Mouse (Mus musculus): Measurements from ENCODE around the gene Polm.

Gene Polm

DNA sequence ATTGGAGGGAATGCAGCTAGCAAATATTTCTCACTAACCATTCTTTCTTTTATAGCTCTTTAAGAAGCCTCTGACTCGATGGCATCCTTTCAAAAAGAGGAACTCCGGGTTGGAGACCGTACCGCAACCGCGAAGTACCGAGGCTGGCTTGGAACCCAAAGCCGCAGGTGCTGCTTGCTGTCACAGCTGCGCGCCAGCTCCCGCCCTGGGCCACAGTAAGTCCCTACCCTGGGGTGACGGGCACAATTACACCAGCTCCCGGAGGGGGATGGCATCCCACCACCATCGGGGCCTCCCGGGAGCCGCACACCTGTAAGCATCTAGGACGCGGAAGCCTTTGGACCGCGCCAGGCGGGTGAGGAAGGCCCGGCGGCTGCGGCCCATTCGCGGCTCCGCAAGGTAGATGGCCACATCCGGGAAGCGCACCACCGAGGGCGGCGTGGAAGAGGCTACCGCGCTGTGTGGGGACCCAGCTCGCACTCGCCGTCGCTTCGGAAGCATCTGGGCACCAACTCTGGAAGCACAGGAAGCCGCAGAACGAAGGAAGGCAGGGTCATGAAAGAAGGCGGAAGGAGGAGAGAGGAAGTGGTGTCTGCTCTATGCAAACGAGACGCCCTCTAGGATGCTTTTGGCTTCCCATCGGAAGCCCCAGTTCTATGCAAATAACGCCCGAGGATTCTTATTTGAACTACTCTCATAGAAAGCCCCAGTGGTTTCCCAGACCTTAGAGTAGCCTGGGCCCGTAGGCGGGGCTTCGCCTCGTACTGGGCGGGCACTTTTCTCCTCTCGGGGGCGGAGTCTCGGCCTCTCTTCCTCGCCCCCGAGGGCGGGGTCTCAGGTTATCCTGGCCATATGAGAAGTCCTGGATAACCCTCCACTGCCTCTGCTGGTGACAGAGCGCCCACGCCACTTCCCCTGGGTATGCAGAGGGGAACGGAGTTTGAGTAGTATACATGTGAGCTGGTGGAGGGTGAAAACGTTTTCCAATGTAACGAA, at the start of gene Polm:
Gene Polm (minus strand): TSS at position 766 of the 996 bp plus-strand sequence.
- in situ Hi-C loops (cut with MboI, MseI): no loop called here

DNA sequence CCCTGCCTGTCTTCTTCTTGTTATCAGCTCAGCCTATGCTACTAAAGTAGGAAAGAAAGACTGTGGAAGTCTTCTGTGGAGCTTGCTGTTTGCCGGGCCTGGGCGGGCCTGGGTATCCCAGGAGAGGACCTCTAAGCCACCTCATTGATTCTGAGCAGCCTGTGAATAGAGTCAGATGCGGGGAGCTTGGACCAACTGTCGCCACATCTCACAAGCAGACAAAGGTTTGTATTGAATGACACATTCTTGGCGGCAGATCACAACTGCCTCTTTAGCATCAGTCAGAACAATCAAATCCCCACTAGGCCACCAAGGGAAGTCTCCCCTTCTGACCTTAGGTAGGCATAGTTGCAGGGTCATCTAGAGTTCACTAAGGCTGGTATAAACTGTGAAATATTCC, 49.4 kb upstream of the Polm start:
- in situ Hi-C loops (cut with MboI, MseI): no loop called here

DNA sequence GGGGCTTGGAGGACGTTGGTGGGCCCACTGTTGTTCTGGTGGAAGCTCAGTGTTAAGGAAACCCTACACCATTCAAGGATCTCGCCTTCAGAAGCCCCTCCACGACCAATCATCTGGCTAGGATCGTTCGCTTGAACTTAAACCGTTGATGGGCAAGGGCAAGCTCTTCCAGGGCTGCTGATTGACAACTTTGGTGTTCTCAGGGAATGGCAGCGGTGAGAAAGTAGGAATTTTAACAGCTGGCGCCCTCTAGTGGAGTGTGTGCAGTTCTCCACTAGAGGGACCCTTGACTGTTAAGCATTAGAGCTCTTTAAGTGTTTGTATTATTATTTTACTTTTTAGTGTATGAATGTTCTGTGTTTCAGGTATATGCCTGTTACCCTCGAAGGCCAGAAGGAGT, 48.4 kb upstream of the Polm start:
- in situ Hi-C loops (cut with MboI, MseI): no loop called here

DNA sequence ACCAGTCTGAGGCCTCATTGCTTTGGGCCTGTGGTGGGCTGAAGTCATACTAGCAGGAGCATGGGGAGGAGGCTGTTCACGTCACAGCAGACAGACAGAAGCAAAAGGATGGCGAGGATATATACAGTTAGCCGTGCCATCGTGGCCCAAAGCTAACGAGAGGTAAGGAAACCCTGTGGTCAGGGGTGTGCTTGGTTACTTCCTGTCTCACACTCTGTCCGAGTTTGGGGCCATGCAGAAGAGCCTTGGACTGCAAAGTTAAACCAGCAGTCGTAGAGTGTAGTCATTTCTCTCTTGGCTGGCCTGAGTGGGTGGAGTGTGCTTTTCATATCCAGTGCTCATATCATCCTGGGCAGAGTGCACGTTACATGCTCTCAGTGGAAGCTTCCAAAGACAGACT, 44.7 kb upstream of the Polm start:
- in situ Hi-C loops (cut with MboI, MseI): no loop called here

DNA sequence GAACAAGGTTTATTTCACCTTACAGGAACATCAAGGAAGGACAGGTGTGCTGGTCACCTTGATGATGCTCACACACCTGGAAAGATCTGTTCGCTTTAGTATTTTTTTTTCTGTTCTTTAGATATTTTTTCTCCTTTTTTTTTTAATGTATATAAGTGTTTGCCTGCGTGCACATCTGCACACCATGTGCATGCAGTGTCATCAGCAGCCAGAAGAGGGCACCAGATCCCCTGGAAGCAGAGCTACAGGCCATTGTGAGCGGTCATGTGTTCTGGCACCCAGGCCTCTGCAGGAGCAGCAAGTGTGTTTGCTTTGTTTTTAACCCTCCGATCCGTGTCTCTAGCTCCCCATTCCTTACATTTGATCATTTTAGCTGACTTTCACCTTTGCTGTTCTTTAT, 42.1 kb upstream of the Polm start:
- in situ Hi-C loops (cut with MboI, MseI): no loop called here

DNA sequence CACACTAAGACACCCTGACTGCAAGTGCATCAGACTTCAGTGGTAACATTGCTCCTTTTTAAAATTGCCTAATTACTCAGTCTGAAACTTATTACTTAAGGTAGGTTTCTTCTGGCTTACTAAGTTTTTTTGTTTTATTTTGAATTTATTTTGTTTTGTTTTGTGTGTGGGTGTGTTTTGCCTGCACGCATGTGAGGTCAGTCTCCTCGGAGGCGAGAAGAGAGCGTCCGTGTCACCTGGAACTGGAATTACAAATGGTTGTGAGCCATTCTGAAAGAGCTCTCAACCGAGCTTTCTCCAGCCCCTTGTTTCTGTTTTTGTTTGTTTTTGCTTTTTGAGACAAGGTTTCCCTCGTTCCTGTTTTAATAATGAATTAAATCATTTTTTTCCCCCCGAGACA, 40.8 kb upstream of the Polm start:
- in situ Hi-C loops (cut with MboI, MseI): no loop called here

DNA sequence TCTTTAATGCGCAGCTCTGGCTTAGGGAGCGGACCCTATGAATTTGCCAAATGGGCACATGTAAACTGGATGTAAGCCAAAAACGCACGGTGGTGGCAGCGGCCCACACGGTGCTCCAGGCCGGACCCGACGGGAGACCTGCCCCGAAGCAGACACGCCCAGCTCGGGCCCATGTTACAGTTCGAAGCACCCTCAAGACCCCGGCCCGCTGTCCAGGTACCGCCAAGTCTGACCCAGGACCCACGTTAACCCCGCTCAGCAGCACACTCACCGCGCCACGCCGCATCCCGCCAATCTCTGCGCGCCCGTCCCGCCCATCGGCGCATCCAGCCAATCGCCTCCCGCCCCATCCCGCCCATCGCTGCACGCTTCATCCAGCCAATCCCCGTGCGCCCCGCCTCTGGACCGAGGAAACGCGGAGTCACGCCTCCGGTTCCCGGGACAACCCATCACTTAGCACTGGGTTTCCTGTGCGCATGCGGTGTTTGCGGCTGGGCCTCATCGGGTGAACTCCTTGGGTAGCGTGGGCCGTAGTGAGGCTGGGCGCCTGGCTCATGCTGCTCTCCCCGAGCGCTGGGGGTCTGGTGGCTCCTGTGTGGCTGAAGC, 40.2 kb upstream of the Polm start, which contains the start of gene Pold2:
Gene Pold2 (minus strand): TSS at position 372 of the 606 bp plus-strand sequence.
- in situ Hi-C loops (cut with MboI, MseI): no loop called here

DNA sequence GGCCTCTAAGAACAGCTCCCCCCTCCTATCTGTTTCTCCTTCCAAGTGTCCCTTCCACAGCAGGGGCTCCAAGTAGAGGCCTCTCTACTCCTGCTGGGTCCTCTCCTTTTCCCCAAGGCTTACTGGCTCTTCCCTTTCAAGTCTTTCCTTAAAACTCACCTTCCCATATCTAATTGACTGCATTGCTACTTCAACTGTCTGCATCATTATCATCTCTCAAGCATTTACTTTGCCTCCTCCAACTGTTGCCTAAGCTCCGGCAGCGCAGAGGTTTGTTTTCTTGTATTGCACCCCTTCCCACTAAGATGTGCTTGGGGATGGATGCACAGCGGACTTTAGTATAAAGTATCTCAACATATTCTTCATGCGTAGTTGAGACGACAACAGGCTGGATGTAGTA, 39.6 kb upstream of the Polm start:
- in situ Hi-C loops (cut with MboI, MseI): no loop called here

DNA sequence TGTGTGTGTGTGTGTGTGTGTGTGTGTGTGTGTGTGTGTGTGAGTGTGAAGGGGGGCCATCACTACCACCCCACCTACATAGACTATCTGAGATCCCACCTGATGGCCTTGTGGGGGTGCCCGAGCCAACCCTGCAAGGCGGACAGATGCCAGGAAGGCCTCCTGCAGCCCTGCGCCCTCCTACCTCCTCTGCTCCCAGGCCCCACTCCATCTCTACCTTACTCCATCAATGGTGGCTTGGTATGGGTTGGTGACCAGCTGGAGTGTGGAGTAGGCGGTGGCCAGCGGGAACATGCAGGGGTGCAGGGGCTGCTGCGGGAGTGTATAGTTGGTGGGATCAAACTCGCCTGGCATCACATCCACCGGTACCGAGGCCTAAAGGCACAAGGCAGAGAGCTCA, 35.4 kb upstream of the Polm start:
- in situ Hi-C loops (cut with MboI, MseI): no loop called here

DNA sequence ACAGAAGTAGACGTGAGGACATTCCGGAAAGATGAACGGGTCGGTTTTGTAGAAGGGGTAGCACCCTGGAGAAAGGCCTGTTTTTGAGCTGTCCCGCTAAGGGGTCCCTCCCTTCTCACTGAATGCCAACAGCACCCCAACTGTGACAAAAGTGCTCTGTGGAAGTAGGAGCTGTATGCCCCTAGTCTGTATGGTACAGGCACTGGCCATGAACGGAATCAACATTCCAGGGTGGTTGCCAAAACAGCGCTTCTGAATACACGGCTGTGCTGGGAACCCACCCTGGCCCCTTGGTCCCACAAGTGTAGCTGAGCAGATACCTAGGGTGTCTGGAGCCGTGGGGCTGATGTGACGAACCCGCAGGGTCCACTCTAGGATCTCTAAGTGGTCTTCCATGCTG, 34.9 kb upstream of the Polm start:
- in situ Hi-C loops (cut with MboI, MseI): no loop called here

DNA sequence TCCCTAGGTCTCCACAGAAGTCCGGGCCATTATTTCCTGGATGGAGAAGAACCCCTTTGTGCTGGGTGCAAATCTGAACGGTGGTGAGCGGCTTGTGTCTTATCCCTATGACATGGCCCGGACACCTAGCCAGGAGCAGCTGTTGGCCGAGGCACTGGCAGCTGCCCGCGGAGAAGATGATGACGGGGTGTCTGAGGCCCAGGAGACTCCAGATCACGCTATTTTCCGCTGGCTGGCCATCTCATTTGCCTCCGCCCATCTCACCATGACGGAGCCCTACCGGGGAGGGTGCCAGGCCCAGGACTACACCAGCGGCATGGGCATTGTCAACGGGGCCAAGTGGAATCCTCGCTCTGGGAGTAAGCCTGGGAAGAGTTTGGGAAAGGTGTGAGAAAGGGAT, 32.3 kb upstream of the Polm start:
- in situ Hi-C loops (cut with MboI, MseI): no loop called here

DNA sequence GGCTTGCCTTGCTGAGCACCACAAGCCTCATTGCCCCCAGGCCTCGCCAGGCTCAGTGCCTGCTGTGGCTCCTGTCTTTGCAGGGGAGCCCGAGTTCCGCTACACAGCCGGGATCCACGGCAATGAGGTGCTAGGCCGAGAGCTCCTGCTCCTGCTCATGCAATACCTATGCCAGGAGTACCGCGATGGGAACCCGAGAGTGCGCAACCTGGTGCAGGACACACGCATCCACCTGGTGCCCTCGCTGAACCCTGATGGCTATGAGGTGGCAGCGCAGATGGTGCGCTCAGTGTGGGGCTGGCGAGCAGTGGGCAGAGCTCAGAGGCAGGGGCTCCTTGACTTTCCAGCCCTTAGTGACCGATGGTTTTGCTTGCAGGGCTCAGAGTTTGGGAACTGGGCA, 31.5 kb upstream of the Polm start:
- in situ Hi-C loops (cut with MboI, MseI): no loop called here

DNA sequence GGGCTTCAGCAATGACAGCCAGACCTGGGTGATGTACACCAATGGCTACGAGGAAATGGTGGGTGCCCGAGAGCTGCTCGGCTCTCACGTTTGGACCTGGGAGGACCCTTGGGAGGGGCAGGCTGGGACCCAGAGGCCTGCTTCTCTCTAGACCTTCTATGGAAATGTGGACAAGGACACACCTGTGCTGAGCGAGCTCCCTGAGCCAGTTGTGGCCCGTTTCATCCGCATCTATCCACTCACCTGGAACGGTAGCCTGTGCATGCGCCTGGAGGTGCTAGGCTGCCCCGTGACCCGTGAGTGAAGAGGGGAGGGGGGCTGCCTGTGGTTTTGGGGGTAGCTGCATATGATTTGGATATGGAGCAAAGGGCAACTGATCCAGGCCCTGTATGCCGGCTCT, 30.5 kb upstream of the Polm start:
- in situ Hi-C loops (cut with MboI, MseI): no loop called here

DNA sequence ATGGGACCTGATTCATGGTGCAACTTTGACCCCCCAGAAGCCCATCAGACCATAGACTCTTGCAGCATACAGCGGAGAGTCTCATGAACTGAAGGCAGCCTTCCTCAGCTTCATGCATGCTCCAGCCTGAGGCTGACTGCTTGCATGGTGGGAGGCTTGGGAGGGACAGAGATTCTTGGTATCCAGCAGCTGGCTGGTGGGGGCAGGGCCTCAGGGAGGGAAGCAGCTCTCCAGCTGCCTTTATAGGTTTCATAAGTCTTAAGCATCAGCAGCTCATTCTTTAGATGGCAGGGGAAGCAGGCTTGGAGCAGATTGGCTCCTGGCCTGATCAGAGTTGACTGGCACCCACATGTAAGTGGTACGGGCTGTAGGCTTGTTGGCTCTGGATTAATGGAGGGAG, 29.4 kb upstream of the Polm start:
- in situ Hi-C loops (cut with MboI, MseI): no loop called here

DNA sequence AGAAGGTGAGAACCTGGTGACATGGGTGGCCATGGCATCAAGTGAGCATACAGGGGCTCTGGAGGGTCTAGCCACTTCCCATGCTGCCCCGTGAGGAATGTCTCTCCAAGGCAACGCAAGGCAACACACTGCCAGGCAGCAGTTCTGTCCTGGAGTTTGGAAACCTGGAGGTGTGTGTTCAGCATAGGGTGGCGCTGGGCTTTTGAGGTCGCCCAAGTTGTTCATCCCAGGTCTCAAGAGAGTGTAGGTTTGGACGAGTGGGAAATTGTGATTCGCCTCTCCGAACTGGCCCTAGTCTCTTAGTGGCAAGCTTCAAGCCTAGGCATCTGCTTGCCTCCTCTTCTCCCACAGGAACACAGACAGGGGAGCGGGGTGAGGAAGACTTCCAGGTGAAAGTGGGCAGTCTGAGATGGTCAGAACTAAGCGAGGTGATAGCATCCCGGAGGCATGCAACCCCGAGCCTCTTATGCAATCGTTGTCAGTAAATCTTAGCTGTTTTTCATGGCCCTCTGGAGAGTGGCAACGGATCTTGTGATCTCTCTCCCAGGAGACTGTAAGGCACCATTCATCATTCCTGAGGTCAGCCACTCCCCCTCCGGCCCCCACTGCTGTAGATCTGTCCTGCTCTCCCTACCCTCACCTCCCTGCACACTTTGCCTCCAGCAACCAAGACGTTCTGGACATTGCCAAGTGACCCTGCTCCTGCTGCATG, 24.7 kb upstream of the Polm start:
- in situ Hi-C loops (cut with MboI, MseI): no loop called here

DNA sequence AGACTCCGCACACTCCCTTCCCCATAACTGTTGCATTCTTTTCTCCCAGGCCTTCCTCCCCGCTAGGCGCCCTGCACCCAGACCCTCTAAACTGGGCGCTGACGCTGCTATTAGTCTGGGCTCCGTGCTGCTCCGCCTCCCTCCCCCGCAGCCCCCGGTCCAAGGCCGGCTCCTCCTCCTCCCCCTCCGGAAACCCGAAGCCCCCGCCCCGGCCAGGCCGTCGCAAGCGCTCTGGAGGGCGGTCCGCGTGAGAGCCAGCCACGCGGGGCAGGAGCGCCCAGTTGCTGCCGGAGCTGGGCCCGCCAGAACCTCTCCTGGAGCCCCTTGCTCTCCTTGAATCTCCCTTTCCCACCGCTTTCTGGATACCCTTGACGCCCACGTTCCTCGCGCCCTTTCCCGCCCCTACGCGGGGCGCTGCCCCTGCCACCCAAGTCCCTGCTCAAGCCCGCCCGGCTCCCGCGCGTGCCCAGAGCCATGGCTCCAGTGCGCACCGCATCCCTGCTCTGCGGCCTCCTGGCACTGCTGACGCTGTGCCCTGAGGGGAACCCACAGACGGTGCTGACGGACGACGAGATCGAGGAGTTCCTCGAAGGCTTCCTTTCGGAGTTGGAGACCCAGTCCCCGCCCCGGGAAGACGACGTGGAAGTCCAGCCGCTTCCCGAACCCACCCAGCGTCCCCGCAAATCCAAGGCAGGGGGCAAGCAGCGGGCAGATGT, 24.0 kb upstream of the Polm start, which contains the start of gene Aebp1:
Gene Aebp1 (plus strand): TSS at position 270 of the 716 bp plus-strand sequence.
- in situ Hi-C loops (cut with MboI, MseI): no loop called here

DNA sequence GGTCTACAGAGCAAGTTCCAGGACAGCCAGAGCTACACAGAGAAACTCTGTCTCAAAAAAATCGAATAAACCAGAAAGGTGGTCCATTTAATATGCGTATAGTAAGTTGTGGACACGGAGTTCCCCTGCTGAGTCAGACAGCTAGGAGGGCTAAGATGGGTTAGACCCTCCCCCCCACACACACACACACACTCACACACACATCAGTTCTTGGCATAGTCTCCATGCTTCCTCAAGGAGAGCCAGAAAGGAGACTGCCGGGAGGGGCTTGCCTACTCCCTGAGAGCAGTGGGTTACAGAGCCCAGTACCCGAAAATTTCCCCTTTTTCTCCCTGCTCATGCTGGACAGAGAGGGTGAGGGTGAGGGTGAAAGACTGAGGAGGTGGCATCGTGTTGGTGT, 22.8 kb upstream of the Polm start:
- in situ Hi-C loops (cut with MboI, MseI): no loop called here

DNA sequence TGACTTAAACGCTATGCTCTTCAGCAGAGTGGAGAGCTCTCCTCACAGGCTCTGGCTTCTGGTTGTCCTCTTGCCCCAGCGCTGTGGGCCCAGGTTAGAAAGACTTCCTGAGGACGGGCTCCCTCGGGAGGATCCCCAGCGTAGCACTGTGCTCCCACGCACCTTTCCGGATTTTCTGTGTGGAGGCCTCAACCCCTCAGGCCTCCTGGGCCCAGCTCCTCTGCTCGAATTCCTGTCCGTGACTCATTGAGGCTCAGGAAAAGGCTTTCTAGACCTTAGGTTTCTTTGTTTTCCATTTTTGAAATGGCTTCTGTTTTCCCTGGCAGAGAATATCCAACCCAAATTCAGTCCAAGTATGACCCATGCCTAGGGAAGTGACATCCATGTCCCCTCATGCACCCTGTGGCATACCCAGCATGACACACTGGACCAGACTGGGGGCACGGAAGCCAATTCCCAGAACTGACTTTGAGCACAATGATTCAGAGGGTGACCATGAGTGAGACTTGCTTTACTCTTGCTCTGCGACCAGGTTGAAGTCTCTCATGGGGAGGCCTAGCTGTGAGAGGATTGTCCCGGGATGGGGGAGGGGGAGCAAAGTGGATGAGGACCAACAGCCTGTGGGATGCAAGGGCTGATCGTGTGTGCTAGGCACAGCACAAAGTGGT, 22.2 kb upstream of the Polm start:
- in situ Hi-C loops (cut with MboI, MseI): no loop called here

DNA sequence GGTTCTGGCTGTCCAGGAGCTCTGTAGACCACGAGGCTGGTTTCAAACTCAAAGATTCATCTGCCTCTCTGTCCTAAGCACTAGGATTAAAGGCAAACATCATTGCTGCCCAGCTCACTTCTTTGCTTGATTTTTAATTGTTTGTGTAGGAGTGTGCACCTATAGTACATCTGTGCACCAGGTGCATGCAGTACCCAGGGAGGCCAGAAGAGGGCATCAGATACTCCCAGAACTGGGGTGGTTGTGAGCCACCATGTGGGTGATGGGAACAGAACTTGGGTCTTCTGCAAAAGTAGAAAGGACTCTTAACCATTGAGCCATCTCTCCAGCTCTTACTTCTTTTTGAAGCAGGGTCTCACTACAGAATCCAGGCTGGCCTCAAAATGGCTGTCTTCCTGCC, 20.9 kb upstream of the Polm start:
- in situ Hi-C loops (cut with MboI, MseI): no loop called here

DNA sequence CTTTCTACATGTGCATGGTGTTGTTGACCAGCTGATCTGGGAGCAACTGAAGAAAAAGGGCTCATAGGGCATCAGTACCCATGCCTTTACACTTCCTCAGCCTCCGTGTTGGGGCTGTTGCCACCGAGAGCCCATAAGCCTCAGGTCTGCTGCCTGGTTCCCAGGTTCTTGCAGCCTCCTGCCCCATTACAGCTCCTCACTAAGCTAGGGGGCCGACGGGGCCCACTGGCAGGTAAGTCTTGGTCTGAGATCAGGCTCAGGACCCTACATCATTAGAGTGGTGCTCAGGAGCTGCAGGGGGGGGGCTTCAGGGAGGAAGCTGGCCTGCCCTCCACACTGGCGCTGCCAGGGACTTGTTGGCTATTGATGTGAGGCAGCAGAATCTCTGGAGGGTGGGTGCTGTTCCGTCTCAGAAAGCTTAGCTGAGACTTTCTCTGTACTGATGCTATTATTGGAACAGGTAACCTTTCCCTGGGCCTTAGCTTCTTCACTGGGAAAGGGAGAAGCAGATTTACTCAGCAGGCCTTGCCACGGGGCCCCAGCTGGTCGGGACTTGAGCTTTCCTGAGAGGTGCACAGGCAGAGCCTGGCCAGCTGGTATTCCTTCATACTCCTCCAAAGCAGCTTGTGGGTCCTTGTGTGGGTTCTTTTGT, 18.8 kb upstream of the Polm start:
- in situ Hi-C loops (cut with MboI, MseI): no loop called here

DNA sequence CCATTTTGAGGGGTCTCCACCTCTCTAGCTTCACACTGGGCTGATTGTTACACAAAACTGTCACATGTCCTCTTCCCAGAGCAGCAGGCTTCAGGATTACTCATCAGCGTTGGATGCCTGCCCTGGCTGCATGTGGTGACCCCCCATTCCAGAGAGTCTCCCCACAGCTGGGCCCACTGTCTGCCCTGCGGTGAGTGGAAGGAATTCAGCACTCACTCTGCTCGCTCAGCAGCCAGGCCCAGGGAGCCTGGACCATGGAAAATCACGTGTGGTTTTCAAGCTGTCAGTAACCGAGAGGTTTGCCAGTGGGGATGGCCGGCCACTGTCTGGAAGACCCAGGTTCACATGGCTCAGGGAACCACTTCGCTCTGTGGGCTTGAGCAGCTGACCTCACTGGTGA, 18.1 kb upstream of the Polm start:
- in situ Hi-C loops (cut with MboI, MseI): no loop called here

Measured in T-helper 1 cell (primary cell).